Mouse (Mus musculus) granulocyte monocyte progenitor cell, adult 5-6 weeks (primary cell): ENCODE measurements around the gene Mid2. TPM values are rescaled to one million over a fixed set of nuclear protein-coding genes. Genes with fewer than 3 reads are reported as not detected.
"Not testable (repeated sequence)": the region's sequence is repeated elsewhere in the genome, so short reads cannot be mapped to it uniquely, and the experiment has no call there.

Experiments
- ATAC-seq: replicated peaks from 2 replicates; pipeline ENCODE4 v1.8.0; 2016; ENCODE audit warnings: mild to moderate bottlenecking, moderate TSS enrichment, inconsistent platforms; ENCODE audit not compliant: poor library complexity, severe bottlenecking
- total RNA-seq, 2 experiments: library from RNA; stranded (forward) in 1 of 2; stranded (reverse) in 1 of 2; fragments of 200-712, 200-1000 nt in 1 of 2; fragments of >200 nt in 1 of 2; fragmentation: Nextera tagmentation in 1 of 2; gene quantifications; 2 replicates each; pipeline ENCODE4 v1.2.3; 2014 to 2017

The Mid2 gene
- total RNA-seq (2014; fragmentation: Nextera tagmentation) (not detected in 2 replicates), total RNA-seq (2017) (not detected in 2 replicates)

GRCm38 (mm10) chrX:140664479-140665241, at the start of gene Mid2:
TSS of gene Mid2 (plus strand) at chrX:140664599.
- peak; percentile 59 for ATAC-seq

- ATAC-seq = peak; percentile 71
Measured at GRCm38 (mm10) chrX:140624875-140625594, 39.4 kb upstream of the Mid2 start.

- no peak for ATAC-seq
Measured at GRCm38 (mm10) chrX:140638028-140638427, 26.4 kb upstream of the Mid2 start.

GRCm38 (mm10) chrX:140639592-140639991, 24.8 kb upstream of the Mid2 start:
- ATAC-seq = no peak

GRCm38 (mm10) chrX:140660731-140661130, 3.7 kb upstream of the Mid2 start:
- no peak for ATAC-seq

- peak; percentile 32; the same call in 1 of the 2 replicates for ATAC-seq
Measured at GRCm38 (mm10) chrX:140663516-140663915, 883 bp upstream of the Mid2 start.

GRCm38 (mm10) chrX:140665242-140665810, 927 bp downstream of the Mid2 start:
- ATAC-seq = 0 out of 2 replicates have a peak, but pooled peaks have one; percentile 7

- no peak for ATAC-seq
Measured at GRCm38 (mm10) chrX:140675444-140675843, 11.0 kb downstream of the Mid2 start.

GRCm38 (mm10) chrX:140688335-140688734, 23.9 kb downstream of the Mid2 start:
- ATAC-seq = no peak

GRCm38 (mm10) chrX:140697872-140698463, 33.6 kb downstream of the Mid2 start:
- not testable (repeated sequence) for ATAC-seq

GRCm38 (mm10) chrX:140703224-140703623, 38.8 kb downstream of the Mid2 start:
- ATAC-seq = no peak

GRCm38 (mm10) chrX:140706077-140706476, 41.7 kb downstream of the Mid2 start:
- ATAC-seq = no peak

GRCm38 (mm10) chrX:140722400-140722799, 58.0 kb downstream of the Mid2 start:
- no peak; the same call in 1 of the 2 replicates for ATAC-seq

- ATAC-seq = no peak
Measured at GRCm38 (mm10) chrX:140738986-140739385, 74.6 kb downstream of the Mid2 start.

GRCm38 (mm10) chrX:140743213-140743612, 78.8 kb downstream of the Mid2 start:
- ATAC-seq = no peak

- ATAC-seq = no peak
Measured at GRCm38 (mm10) chrX:140769794-140770193, 105.4 kb downstream of the Mid2 start.

GRCm38 (mm10) chrX:140805340-140805739, 140.9 kb downstream of the Mid2 start:
- ATAC-seq = no peak

GRCm38 (mm10) chrX:140813312-140814006, 149.1 kb downstream of the Mid2 start, which contains the start of gene Tex13b:
TSS of gene Tex13b (minus strand) at chrX:140813433.
- no peak for ATAC-seq
